Mouse (Mus musculus): Measurements from ENCODE around the gene Pola1.
"Not testable (repeated sequence)": the region's sequence is repeated elsewhere in the genome, so short reads cannot be mapped to it uniquely, and the experiment has no call there.

Pola1 gene

GRCm38 (mm10) chrX:93429738-93430260, 202.2 kb downstream of the Pola1 start:
- no peak for DNase-seq

- no peak for DNase-seq
These were observed 202.8 kb downstream of the Pola1 start for GRCm38 (mm10) chrX:93428956-93429737.

- not testable (repeated sequence) for DNase-seq
These were observed 231.1 kb downstream of the Pola1 start for GRCm38 (mm10) chrX:93400871-93401270.

GRCm38 (mm10) chrX:93397089-93397488, 234.9 kb downstream of the Pola1 start:
- no peak for DNase-seq

GRCm38 (mm10) chrX:93377285-93377972, 254.5 kb downstream of the Pola1 start:
- DNase-seq: no peak

- no peak for DNase-seq
These were observed 258.5 kb downstream of the Pola1 start for GRCm38 (mm10) chrX:93373503-93373902.

- DNase-seq: no peak
These were observed 262.2 kb downstream of the Pola1 start for GRCm38 (mm10) chrX:93369708-93370107.

GRCm38 (mm10) chrX:93368211-93368610, 263.7 kb downstream of the Pola1 start:
- no peak for DNase-seq

- DNase-seq: no peak
These were observed 310.6 kb downstream of the Pola1 start for GRCm38 (mm10) chrX:93321336-93321735.

- no peak for DNase-seq
These were observed 312.0 kb downstream of the Pola1 start for GRCm38 (mm10) chrX:93319979-93320378.

- DNase-seq: no peak
These were observed 314.4 kb downstream of the Pola1 start for GRCm38 (mm10) chrX:93317577-93317976.

- no peak for DNase-seq
These were observed 326.2 kb downstream of the Pola1 start for GRCm38 (mm10) chrX:93305780-93306179.

- DNase-seq: no peak
These were observed 330.2 kb downstream of the Pola1 start for GRCm38 (mm10) chrX:93301798-93302197.

- no peak for DNase-seq
These were observed 331.7 kb downstream of the Pola1 start for GRCm38 (mm10) chrX:93300183-93300815.

- DNase-seq: no peak
These were observed 332.2 kb downstream of the Pola1 start for GRCm38 (mm10) chrX:93299771-93300170.

GRCm38 (mm10) chrX:93299046-93299626, 332.8 kb downstream of the Pola1 start:
- DNase-seq: no peak

GRCm38 (mm10) chrX:93297001-93297441, 334.9 kb downstream of the Pola1 start:
- no peak for DNase-seq

- no peak for DNase-seq
These were observed 336.1 kb downstream of the Pola1 start for GRCm38 (mm10) chrX:93295819-93296218.

GRCm38 (mm10) chrX:93294736-93295490, 337.0 kb downstream of the Pola1 start:
- no peak for DNase-seq

- no peak for DNase-seq
These were observed 339.9 kb downstream of the Pola1 start for GRCm38 (mm10) chrX:93292031-93292430.

- no peak for DNase-seq
These were observed 342.0 kb downstream of the Pola1 start for GRCm38 (mm10) chrX:93289851-93290380.

GRCm38 (mm10) chrX:93289076-93289475, 342.9 kb downstream of the Pola1 start:
- no peak for DNase-seq

All from cerebellum, postnatal 25 days (tissue).